Mouse (Mus musculus) embryonic facial prominence, embryonic 12.5 days (tissue): ENCODE measurements around the gene Rtkn. TPM values are rescaled to one million over a fixed set of nuclear protein-coding genes. Genes with fewer than 3 reads are reported as not detected.

ENCODE experiments used
- ATAC-seq: fragments of 200-750 bp; cut with Nextera tagmentation; 2 replicates; pipeline ENCODE4 v1.8.0; 2017; ENCODE audit not compliant: insufficient number of reproducible peaks, insufficient read depth, low FRiP score, low TSS enrichment
- H3K27ac ChIP-seq: fragments of 300-500 bp; sonication (generic); 2 replicates; pipeline ENCODE4 v1.5.1; 2016; ENCODE audit warnings: mild to moderate bottlenecking
- H3K27me3 ChIP-seq: fragments of 300-500 bp; sonication (generic); 2 replicates; pipeline ENCODE4 v1.6.1; 2016; ENCODE audit warnings: mild to moderate bottlenecking, moderate library complexity
- H3K36me3 ChIP-seq: fragments of 300-500 bp; sonication (generic); 2 replicates; pipeline ENCODE4 v1.6.1; 2016; ENCODE audit warnings: mild to moderate bottlenecking
- H3K4me1 ChIP-seq: fragments of 300-500 bp; sonication (generic); 2 replicates; pipeline ENCODE4 v1.6.1; 2016
- H3K4me2 ChIP-seq: fragments of 300-500 bp; sonication (generic); replicated peaks from 2 replicates; pipeline ENCODE4 v1.6.1; 2016; ENCODE audit warnings: mild to moderate bottlenecking, moderate library complexity
- H3K4me3 ChIP-seq: fragments of 300-500 bp; sonication (generic); 2 replicates; pipeline ENCODE4 v1.5.1; 2016; ENCODE audit warnings: mild to moderate bottlenecking
- H3K9ac ChIP-seq: fragments of 300-500 bp; sonication (generic); 2 replicates; pipeline ENCODE4 v1.6.1; 2016; ENCODE audit warnings: mild to moderate bottlenecking, moderate library complexity
- H3K9me3 ChIP-seq: fragments of 300-500 bp; sonication (generic); 2 replicates; pipeline ENCODE4 v1.6.1; 2016; ENCODE audit warnings: mild to moderate bottlenecking, moderate library complexity
- WGBS: fragments of 180-500 bp; shearing (Covaris S2); methylation state at CpG from one replicate; pipeline ENCODE4 v1.1.7; 2016; 5-methylcytosine and 5-hydroxymethylcytosine counted together
- polyA plus RNA-seq: library from polyadenylated mRNA; unstranded; fragments of >200 nt; fragmentation: Nextera tagmentation; extraction: Ambion mirVana; gene quantifications from 2 replicates; pipeline ENCODE4 v1.2.1, GENCODE M21; 2016

The Rtkn gene
- polyA plus RNA-seq, 1 experiment from 2014 or later = 54.6 TPM

DNA sequence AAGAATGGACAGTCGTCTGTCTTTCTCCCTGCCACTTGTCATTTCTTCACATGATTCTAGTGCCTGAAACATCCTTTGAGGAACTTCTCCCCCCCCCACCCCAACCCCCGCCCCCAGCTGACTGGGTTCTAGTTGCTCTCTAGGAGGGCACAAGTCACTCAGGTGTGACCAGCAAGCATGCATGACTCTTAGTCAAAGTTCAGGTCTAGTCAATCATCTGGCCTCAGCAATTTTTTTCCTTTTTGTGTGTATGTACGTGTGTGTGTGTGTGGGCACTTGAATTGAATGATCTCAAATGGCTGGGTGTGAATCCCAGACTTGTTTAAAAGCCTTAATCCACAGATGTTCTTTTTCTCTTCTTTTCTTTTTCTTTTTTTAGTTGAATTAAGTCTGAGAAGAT, 1.0 kb upstream of the Rtkn start:
- 62% methylated on average over 3 of the region's 3 CpGs for WGBS
- H3K9me3 ChIP-seq = no peaks in the 10 kb centered on the region
- H3K27ac ChIP-seq = no peak overlapping the region
- no peak overlapping the region for H3K9ac ChIP-seq
- no peak overlapping the region for H3K4me3 ChIP-seq
- H3K36me3 ChIP-seq = no peaks in the 10 kb centered on the region
- no peak overlapping the region for H3K4me2 ChIP-seq
- peaks cover 30% of the 10 kb centered on the region for H3K4me1 ChIP-seq
- H3K27me3 ChIP-seq = no peaks in the 10 kb centered on the region
- ATAC-seq = no peak

DNA sequence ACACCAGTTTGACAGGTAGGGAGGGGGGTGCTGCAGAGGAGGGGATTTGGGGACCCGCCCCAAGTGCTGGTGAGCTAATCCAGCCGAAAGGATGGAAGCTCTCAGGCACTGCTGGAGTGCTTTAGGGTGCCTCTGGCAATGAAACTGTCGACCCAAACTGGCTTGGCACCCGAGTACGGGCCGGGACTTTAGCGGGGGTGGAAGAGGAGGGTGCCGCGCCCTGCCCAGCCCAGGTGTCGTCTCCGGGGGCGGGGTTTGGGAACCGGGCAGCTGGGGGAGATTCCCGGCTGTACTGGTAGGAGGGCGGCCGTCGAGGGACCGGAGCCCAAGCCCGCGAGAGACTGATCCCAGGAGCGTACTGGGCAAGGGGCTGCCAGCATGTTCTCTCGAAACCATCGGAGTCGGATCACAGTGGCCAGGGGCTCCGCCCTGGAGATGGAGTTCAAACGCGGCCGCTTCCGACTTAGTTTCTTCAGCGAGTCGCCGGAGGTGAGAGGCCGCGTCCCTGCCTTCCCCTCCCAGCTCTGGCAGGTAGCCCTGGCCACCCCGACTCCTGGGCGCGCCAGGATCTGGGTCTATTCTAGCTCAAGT, 403 bp downstream of the Rtkn start:
- peaks cover 39% of the 10 kb centered on the region for H3K4me1 ChIP-seq
- H3K4me2 ChIP-seq = peak overlapping the region; percentile 70
- peak overlapping the region; percentile 51 for H3K4me3 ChIP-seq
- no peak for ATAC-seq
- 2% methylated on average over 36 of the region's 37 CpGs for WGBS
- H3K36me3 ChIP-seq = no peaks in the 10 kb centered on the region
- peak overlapping the region; percentile 100 for H3K27ac ChIP-seq
- H3K9ac ChIP-seq = peak overlapping the region; percentile 83
- no peaks in the 10 kb centered on the region for H3K9me3 ChIP-seq
- H3K27me3 ChIP-seq = no peaks in the 10 kb centered on the region

- H3K9me3 ChIP-seq = no peaks in the 10 kb centered on the region
- WGBS = 11% methylated on average over 5 of the region's 5 CpGs
- peak overlapping the region; percentile 70 for H3K4me2 ChIP-seq
- peaks cover 40% of the 10 kb centered on the region for H3K4me1 ChIP-seq
- H3K9ac ChIP-seq = peak overlapping the region; percentile 83
- H3K36me3 ChIP-seq = no peaks in the 10 kb centered on the region
- no peak for ATAC-seq
- no peaks in the 10 kb centered on the region for H3K27me3 ChIP-seq
- peak overlapping the region; percentile 100 for H3K27ac ChIP-seq
- peak overlapping the region; percentile 51 for H3K4me3 ChIP-seq
Observed at GRCm38 (mm10) chr6:83136291-83136880, 1.1 kb downstream of the Rtkn start.

GRCm38 (mm10) chr6:83136881-83137575, 1.8 kb downstream of the Rtkn start:
- H3K4me1 ChIP-seq = peaks cover 46% of the 10 kb centered on the region
- WGBS = 1% methylated on average over 26 of the region's 26 CpGs
- peak overlapping the region; percentile 83 for H3K9ac ChIP-seq
- H3K4me3 ChIP-seq = peak overlapping the region; percentile 51
- H3K36me3 ChIP-seq = no peaks in the 10 kb centered on the region
- peak; percentile 85 for ATAC-seq
- H3K27ac ChIP-seq = peak overlapping the region; percentile 100
- H3K4me2 ChIP-seq = peak overlapping the region; percentile 70
- no peaks in the 10 kb centered on the region for H3K9me3 ChIP-seq
- 0 out of 2 replicates have a peak, but pooled peaks cover 5% of the 10 kb centered on the region for H3K27me3 ChIP-seq

DNA sequence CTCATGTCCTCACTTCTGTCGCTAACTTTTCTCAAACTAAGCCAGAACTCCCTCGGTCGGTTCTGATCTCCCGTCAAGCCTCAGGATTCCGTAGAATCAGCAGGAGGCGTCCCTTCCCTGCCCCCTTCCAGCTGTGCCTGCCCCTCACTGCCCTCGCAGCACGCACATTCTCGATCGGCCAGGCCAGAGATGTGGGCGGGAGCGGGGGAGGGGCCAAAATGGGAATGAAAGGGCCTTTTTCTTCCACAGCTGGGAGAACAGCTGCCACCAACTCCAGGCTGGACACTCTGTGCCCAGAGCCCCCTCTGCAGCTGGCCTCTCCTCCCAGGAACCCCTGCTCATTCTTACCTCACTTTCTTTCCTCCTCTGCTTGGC, 2.3 kb downstream of the Rtkn start:
- no peaks in the 10 kb centered on the region for H3K36me3 ChIP-seq
- 0 out of 2 replicates have a peak, but pooled peaks cover 5% of the 10 kb centered on the region for H3K27me3 ChIP-seq
- no peaks in the 10 kb centered on the region for H3K9me3 ChIP-seq
- H3K4me1 ChIP-seq = peaks cover 52% of the 10 kb centered on the region
- peak overlapping the region; percentile 83 for H3K9ac ChIP-seq
- peak overlapping the region; percentile 100 for H3K27ac ChIP-seq
- WGBS = 0% methylated on average over 12 of the region's 12 CpGs
- peak; percentile 64 for ATAC-seq
- H3K4me3 ChIP-seq = peak overlapping the region; percentile 51
- H3K4me2 ChIP-seq = peak overlapping the region; percentile 70

DNA sequence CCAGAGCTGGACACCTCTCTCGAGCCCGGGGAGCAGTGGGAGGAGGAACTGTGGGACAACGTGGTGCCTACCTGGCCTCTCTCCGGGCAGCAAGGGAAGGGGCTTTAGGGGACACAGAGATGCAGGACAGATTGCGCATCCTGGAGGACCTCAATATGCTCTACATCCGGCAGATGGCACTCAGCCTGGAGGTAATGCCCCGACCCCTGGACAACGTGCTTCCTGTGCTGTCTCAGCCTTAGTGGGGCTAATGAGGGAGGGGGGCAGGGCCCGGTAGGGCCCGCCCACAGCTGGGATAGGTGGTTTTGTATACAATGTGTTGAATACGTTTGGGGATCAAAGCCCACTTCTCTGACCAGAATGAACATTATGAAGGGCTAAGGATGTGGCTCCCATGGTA, 2.8 kb downstream of the Rtkn start:
- Histone ChIP-seq H3K4me1 (peaks cover 56% of the 10 kb centered on the region), H3K36me3 (no peaks in the 10 kb centered on the region), H3K9ac (peak overlapping the region; percentile 83), H3K27ac (peak overlapping the region; percentile 100), H3K27me3 (0 out of 2 replicates have a peak, but pooled peaks cover 5% of the 10 kb centered on the region), H3K4me2 (peak overlapping the region; percentile 70), H3K4me3 (peak overlapping the region; percentile 51), H3K9me3 (no peaks in the 10 kb centered on the region)
- ATAC-seq = 0 out of 2 replicates have a peak, but pooled peaks have one; percentile 17
- WGBS = 1% methylated on average over 11 of the region's 11 CpGs

GRCm38 (mm10) chr6:83140044-83140443, 4.8 kb downstream of the Rtkn start:
- WGBS = 89% methylated on average over 8 of the region's 8 CpGs
- H3K4me2 ChIP-seq = peak overlapping the region; percentile 0; the same call in 1 of the 2 replicates
- H3K4me1 ChIP-seq = peaks cover 57% of the 10 kb centered on the region

DNA sequence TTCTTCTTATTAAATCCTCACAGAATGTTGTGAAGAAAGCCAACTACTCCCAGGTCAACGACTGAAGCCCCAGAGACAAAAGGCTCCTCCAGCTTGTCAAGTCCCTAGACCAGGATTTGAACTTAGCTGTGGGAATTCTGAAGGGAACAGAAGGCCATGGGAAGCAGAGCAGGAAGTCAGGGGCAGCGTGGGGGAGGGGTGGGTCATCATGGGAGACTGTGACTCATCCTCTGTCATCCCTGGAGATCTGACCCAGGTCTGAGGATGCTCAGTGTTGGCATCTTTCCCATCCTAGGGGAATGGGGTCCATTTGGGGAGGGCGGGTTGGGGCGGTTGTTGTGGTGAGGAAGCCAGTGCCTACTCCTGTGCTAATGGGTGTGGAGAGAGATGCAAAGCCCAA, 6.4 kb downstream of the Rtkn start:
- H3K4me3 ChIP-seq = peak overlapping the region; percentile 35
- WGBS = 35% methylated on average over 4 of the region's 4 CpGs
- peaks cover 41% of the 10 kb centered on the region for H3K4me1 ChIP-seq
- H3K9ac ChIP-seq = peak overlapping the region; percentile 61
- H3K36me3 ChIP-seq = peaks cover 5% of the 10 kb centered on the region; the same call in 1 of the 2 replicates
- no peak for ATAC-seq
- peak overlapping the region; percentile 74 for H3K4me2 ChIP-seq
- H3K27ac ChIP-seq = no peak overlapping the region
- H3K27me3 ChIP-seq = 0 out of 2 replicates have a peak, but pooled peaks cover 5% of the 10 kb centered on the region
- no peaks in the 10 kb centered on the region for H3K9me3 ChIP-seq

More at GRCm38 (mm10) chr6:83140044-83140443, 4.8 kb downstream of the Rtkn start:
- Histone ChIP-seq H3K9ac (no peak overlapping the region), H3K4me3 (no peak overlapping the region), H3K27ac (no peak overlapping the region), H3K36me3 (no peaks in the 10 kb centered on the region), H3K27me3 (0 out of 2 replicates have a peak, but pooled peaks cover 5% of the 10 kb centered on the region), H3K9me3 (no peaks in the 10 kb centered on the region)
- ATAC-seq = no peak

GRCm38 (mm10) chr6:83142211-83142731, 7.0 kb downstream of the Rtkn start:
- H3K4me1 ChIP-seq = peaks cover 39% of the 10 kb centered on the region
- H3K36me3 ChIP-seq = peaks cover 11% of the 10 kb centered on the region
- peak overlapping the region; percentile 61 for H3K9ac ChIP-seq
- 2% methylated on average over 41 of the region's 41 CpGs for WGBS
- ATAC-seq = no peak
- 0 out of 2 replicates have a peak, but pooled peaks cover 5% of the 10 kb centered on the region for H3K27me3 ChIP-seq
- H3K4me2 ChIP-seq = peak overlapping the region; percentile 74
- peak overlapping the region; percentile 35 for H3K4me3 ChIP-seq
- H3K9me3 ChIP-seq = no peaks in the 10 kb centered on the region
- H3K27ac ChIP-seq = no peak overlapping the region

DNA sequence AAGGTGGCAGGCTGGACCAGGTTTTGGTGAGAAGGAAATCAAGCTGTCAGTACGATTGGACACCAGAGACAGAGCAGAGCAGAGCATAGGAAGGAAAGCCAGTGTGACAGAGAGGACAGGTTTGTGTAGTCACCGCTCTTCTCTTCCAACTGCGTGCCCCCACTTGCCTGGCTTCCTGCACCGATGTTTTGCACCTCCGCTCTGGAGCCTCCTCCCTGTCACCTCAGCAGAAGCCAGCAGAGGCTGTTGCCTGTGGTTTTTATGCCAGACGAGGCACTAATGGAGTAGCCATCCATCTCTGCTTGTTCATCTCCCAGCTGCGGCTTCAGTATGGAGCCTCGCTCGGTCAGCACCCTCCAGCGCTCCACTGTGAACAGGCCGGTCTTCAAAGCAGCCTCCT, 7.6 kb downstream of the Rtkn start:
- Histone ChIP-seq H3K9ac (no peak overlapping the region), H3K4me1 (peaks cover 39% of the 10 kb centered on the region), H3K9me3 (no peaks in the 10 kb centered on the region), H3K27me3 (0 out of 2 replicates have a peak, but pooled peaks cover 5% of the 10 kb centered on the region), H3K4me2 (peak overlapping the region; percentile 74), H3K36me3 (peaks cover 17% of the 10 kb centered on the region), H3K4me3 (no peak overlapping the region), H3K27ac (no peak overlapping the region)
- WGBS = 57% methylated on average over 11 of the region's 11 CpGs
- ATAC-seq = no peak

DNA sequence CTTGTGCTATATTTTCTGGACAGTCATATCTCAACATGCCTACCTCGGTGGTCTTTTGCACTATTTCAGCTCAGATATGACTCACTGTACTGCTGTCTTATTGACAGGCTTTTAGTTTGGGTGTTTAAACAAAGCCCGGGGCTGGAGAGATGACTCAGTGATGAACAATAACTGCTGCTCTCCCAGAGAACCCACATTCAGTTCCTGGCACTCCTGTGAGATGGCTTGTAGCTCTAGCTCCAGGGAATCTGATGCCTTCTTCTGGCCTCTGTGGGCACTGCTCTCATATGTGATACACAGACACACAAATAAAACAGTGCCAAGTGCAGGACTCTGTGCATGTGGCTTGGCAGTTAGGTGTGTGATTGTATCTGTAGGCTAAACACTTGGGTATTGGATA, 9.9 kb downstream of the Rtkn start:
- no peak for ATAC-seq
- Histone ChIP-seq H3K36me3 (peaks cover 40% of the 10 kb centered on the region), H3K4me3 (no peak overlapping the region), H3K4me1 (peaks cover 18% of the 10 kb centered on the region), H3K27ac (no peak overlapping the region), H3K9ac (no peak overlapping the region), H3K9me3 (no peaks in the 10 kb centered on the region), H3K4me2 (no peak overlapping the region), H3K27me3 (0 out of 2 replicates have a peak, but pooled peaks cover 5% of the 10 kb centered on the region)
- 82% methylated on average over 2 of the region's 2 CpGs for WGBS
